Mouse (Mus musculus): Measurements from ENCODE around the gene S100a1. TPM values are rescaled to one million over a fixed set of nuclear protein-coding genes. Genes with fewer than 3 reads are reported as not detected.

S100a1 gene
- total RNA-seq, 2 experiments from 2014 or later: 418 to 437 TPM

GRCm38 (mm10) chr3:90512948-90513642 is 1.1 kb downstream of the S100a1 start:
- intact Hi-C loops (cut with DNase I): no loop called here
- DNase-seq: peak in 1 of 2 experiments; percentile 26

- intact Hi-C loops (cut with DNase I): no loop called here
- DNase-seq: no peak
These were observed 1.9 kb downstream of the S100a1 start for GRCm38 (mm10) chr3:90512276-90512675.

- no peak for DNase-seq
- intact Hi-C loops (cut with DNase I): no loop called here
These were observed 4.5 kb downstream of the S100a1 start for GRCm38 (mm10) chr3:90509747-90510123.

GRCm38 (mm10) chr3:90508950-90509746 is 5.0 kb downstream of the S100a1 start, which contains the start of gene Chtop:
TSS of gene Chtop (minus strand) at chr3:90509498.
- DNase-seq: peak; percentile 100
- intact Hi-C loops (cut with DNase I): no loop called here

GRCm38 (mm10) chr3:90508287-90508949 is 5.8 kb downstream of the S100a1 start:
- intact Hi-C loops (cut with DNase I): no loop called here

GRCm38 (mm10) chr3:90506362-90506761 is 7.8 kb downstream of the S100a1 start:
- intact Hi-C loops (cut with DNase I): no loop called here
- no peak for DNase-seq

More at GRCm38 (mm10) chr3:90508287-90508949, 5.8 kb downstream of the S100a1 start:
- DNase-seq: peak in 1 of 2 experiments; percentile 19

GRCm38 (mm10) chr3:90505216-90505615 is 9.0 kb downstream of the S100a1 start:
- intact Hi-C loops (cut with DNase I): no loop called here
- DNase-seq: no peak

- DNase-seq: no peak
- intact Hi-C loops (cut with DNase I): no loop called here
These were observed 10.7 kb downstream of the S100a1 start for GRCm38 (mm10) chr3:90503444-90503843.

GRCm38 (mm10) chr3:90497597-90497996 is 16.6 kb downstream of the S100a1 start:
- no peak for DNase-seq
- intact Hi-C loops (cut with DNase I): no loop called here

GRCm38 (mm10) chr3:90495850-90496525 is 18.2 kb downstream of the S100a1 start:
- intact Hi-C loops (cut with DNase I): no loop called here

GRCm38 (mm10) chr3:90493831-90494540 is 20.2 kb downstream of the S100a1 start:
- intact Hi-C loops (cut with DNase I): loop anchor here (5.0 kb wide), 1 partner anchor 213 kb away; no protein-coding TSS in a partner anchor
- no peak for DNase-seq

More at GRCm38 (mm10) chr3:90495850-90496525, 18.2 kb downstream of the S100a1 start:
- DNase-seq: no peak

GRCm38 (mm10) chr3:90491350-90491749 is 22.8 kb downstream of the S100a1 start:
- intact Hi-C loops (cut with DNase I): loop anchor here (1.0 to 5.0 kb wide), 3 partner anchors 123 to 216 kb away; no protein-coding TSS in a partner anchor
- DNase-seq: peak; percentile 45 to 54

- intact Hi-C loops (cut with DNase I): loop anchor here (1.0 to 5.0 kb wide), 3 partner anchors 124 to 217 kb away; no protein-coding TSS in a partner anchor
- DNase-seq: peak; percentile 98
These were observed 23.4 kb downstream of the S100a1 start, which contains the start of gene Snapin for GRCm38 (mm10) chr3:90490696-90491256. TSS of gene Snapin (minus strand) at chr3:90491033.

- intact Hi-C loops (cut with DNase I): no loop called here
- no peak for DNase-seq
These were observed 25.6 kb downstream of the S100a1 start for GRCm38 (mm10) chr3:90488576-90488975.

- no peak for DNase-seq
- intact Hi-C loops (cut with DNase I): no loop called here
These were observed 27.2 kb downstream of the S100a1 start for GRCm38 (mm10) chr3:90486998-90487397.

- peak; percentile 97 to 98 for DNase-seq
- intact Hi-C loops (cut with DNase I): no loop called here
These were observed 38.2 kb downstream of the S100a1 start, which contains the start of gene Ilf2 for GRCm38 (mm10) chr3:90475831-90476611. TSS of gene Ilf2 (plus strand) at chr3:90476126.

- DNase-seq: peak in 1 of 2 experiments; percentile 12
- intact Hi-C loops (cut with DNase I): no loop called here
These were observed 38.9 kb downstream of the S100a1 start for GRCm38 (mm10) chr3:90475151-90475830.

GRCm38 (mm10) chr3:90472213-90472612 is 42.0 kb downstream of the S100a1 start:
- intact Hi-C loops (cut with DNase I): no loop called here
- DNase-seq: peak; percentile 50 to 65

Measured in heart, postnatal 10 days (tissue).